Mouse (Mus musculus) liver, adult 2 months (tissue): ENCODE data around the gene Wdr54. TPM values are rescaled to one million over a fixed set of nuclear protein-coding genes. Genes with fewer than 3 reads are reported as not detected.

Experiments used
- DNase-seq: peaks from one replicate; pipeline ENCODE4 v3.0.0-alpha.2; 2011; ENCODE audit warnings: low read depth, low spot score; ENCODE audit errors: extremely low read depth
- H3K27ac ChIP-seq: fragments of 200-500 bp; replicated peaks from 2 replicates; pipeline ENCODE4 v1.5.1; 2012; ENCODE audit warnings: low read depth, mild to moderate bottlenecking, control low read depth, inconsistent platforms, low read length; ENCODE audit not compliant: insufficient read depth
- H3K27me3 ChIP-seq: fragments of 200-500 bp; 2 replicates; pipeline ENCODE4 v1.6.1; 2012; ENCODE audit warnings: mild to moderate bottlenecking, moderate library complexity, low read length, inconsistent platforms; ENCODE audit not compliant: control insufficient read depth, insufficient read depth
- H3K36me3 ChIP-seq: fragments of 200-500 bp; 2 replicates; pipeline ENCODE4 v1.6.1; 2012; ENCODE audit warnings: low read length, inconsistent platforms; ENCODE audit not compliant: control insufficient read depth, insufficient read depth
- H3K4me1 ChIP-seq: fragments of 200-500 bp; 2 replicates; pipeline ENCODE4 v1.6.1; 2011; ENCODE audit warnings: low read length; ENCODE audit not compliant: control insufficient read depth, insufficient read depth
- H3K4me3 ChIP-seq: fragments of 200-500 bp; 2 replicates; pipeline ENCODE4 v1.5.1; 2011; ENCODE audit warnings: low read depth, mild to moderate bottlenecking, control low read depth, low read length, moderate library complexity; ENCODE audit not compliant: insufficient read depth
- H3K79me2 ChIP-seq: fragments of 200-500 bp; 2 replicates; pipeline ENCODE4 v1.6.1; 2012; ENCODE audit warnings: inconsistent platforms, mild to moderate bottlenecking, low read length, moderate library complexity; ENCODE audit not compliant: control insufficient read depth, insufficient read depth
- H3K9ac ChIP-seq: fragments of 200-500 bp; 2 replicates; pipeline ENCODE4 v1.6.1; 2012; ENCODE audit warnings: low read depth, mild to moderate bottlenecking, control low read depth, inconsistent platforms, low read length
- CTCF ChIP-seq: fragments of 200-500 bp; IDR thresholded peaks from 2 replicates; pipeline ENCODE4 v1.5.1; 2011; ENCODE audit warnings: low read depth, low read length, control low read depth
- POLR2A ChIP-seq: fragments of 200-500 bp; IDR thresholded peaks from 2 replicates; pipeline ENCODE4 v1.6.1; 2011; ENCODE audit warnings: low read length, control low read depth; ENCODE audit not compliant: insufficient read depth; ENCODE audit errors: extremely low read depth
- WGBS: fragments of 180-500 bp; shearing (Covaris S2); methylation state at CpG from one replicate; pipeline ENCODE4 v1.1.7; 2018; 5-methylcytosine and 5-hydroxymethylcytosine counted together
- polyA plus RNA-seq: library from polyadenylated mRNA; depleted of rRNA; stranded (reverse); fragments of >200 nt; gene quantifications from 2 replicates; pipeline ENCODE4 v1.2.3, GENCODE M21; 2012; rRNA removed
- total RNA-seq: library from RNA; depleted of rRNA; stranded (reverse); fragments of >200 nt; gene quantifications from 2 replicates; pipeline ENCODE4 v1.2.3, GENCODE M21; 2014; rRNA removed

The Wdr54 gene
- 0.13 and 0.28 TPM in 2 replicates for total RNA-seq
- polyA plus RNA-seq, result 1.7 and 2.4 TPM in 2 replicates

GRCm38 (mm10) chr6:83156259-83156684, at the start of gene Wdr54, which contains the start of gene 1700003E16Rik:
Wdr54 (minus strand) TSS chr6:83156397.
1700003E16Rik (plus strand) TSS chr6:83156404.
- 2% methylated on average over 32 of the region's 32 CpGs for WGBS
- H3K27me3 ChIP-seq, result no peaks in the 10 kb centered on the region
- peak within 1 kb of the TSS; percentile 65 for H3K4me3 ChIP-seq
- H3K9ac ChIP-seq, result peak within 1 kb of the TSS; percentile 56
- no peak within 1 kb of the TSS for H3K27ac ChIP-seq
- peaks cover 6% of the 10 kb centered on the region; the same call in 1 of the 2 replicates for H3K4me1 ChIP-seq
- DNase-seq, result no peak
- H3K36me3 ChIP-seq, result no peaks in the 10 kb centered on the region
- no peaks in the 10 kb centered on the region for H3K79me2 ChIP-seq
- TF ChIP-seq POLR2A (no peak), CTCF (no peak)

DNA sequence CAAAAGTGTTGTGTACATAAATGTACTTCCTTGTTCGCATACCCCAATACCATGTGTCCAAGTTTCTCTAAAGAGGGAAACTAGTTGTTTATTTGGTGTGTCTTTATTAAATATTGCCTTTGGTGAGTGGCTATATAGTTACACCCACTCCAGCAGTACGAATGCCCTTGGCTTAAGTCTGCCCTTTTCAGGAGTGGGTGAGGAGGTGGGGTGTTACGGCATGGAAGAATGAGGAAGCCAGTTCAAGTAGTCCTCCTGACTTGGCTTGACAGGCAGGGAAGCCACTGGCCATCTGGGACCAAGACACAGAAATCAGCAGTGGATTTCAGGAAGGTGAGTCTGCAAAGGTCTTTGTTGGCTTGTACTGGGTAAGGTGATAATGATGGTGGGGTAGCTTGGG, 49.7 kb upstream of the Wdr54 start:
- DNase-seq, result no peak
- no peaks in the 10 kb centered on the region for H3K4me1 ChIP-seq
- WGBS, result 89% methylated on average over 3 of the region's 3 CpGs
- no peak overlapping the region for H3K27ac ChIP-seq
- H3K36me3 ChIP-seq, result no peaks in the 10 kb centered on the region
- no peaks in the 10 kb centered on the region for H3K27me3 ChIP-seq
- H3K4me3 ChIP-seq, result no peak overlapping the region
- no peak overlapping the region for H3K9ac ChIP-seq
- H3K79me2 ChIP-seq, result no peaks in the 10 kb centered on the region
- TF ChIP-seq CTCF (no peak), POLR2A (no peak)

DNA sequence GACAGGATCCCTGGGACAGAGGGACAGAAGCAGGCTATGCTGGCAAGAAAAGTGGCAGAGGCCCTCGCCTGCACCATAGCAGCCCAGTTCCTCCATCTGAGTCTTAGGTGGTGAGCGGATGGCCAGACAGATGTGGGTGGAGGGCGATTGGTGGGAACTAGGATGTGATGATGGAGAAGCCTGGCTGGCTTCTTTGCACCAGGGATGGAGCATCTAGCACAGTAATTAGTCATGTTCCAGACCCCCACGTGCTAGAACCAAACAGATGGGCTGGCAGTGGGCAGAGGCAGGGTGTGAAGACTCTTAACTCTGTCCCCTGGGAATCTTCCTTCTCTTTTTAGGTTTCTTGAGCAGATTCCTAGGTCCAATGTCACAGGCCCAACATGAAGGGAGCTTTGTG, 47.1 kb upstream of the Wdr54 start:
- Histone ChIP-seq H3K36me3 (peaks cover under 1% of the 10 kb centered on the region; the same call in 1 of the 2 replicates), H3K27ac (no peak overlapping the region), H3K9ac (no peak overlapping the region), H3K27me3 (no peaks in the 10 kb centered on the region), H3K4me1 (no peaks in the 10 kb centered on the region), H3K4me3 (no peak overlapping the region), H3K79me2 (no peaks in the 10 kb centered on the region)
- DNase-seq, result no peak
- TF ChIP-seq POLR2A (no peak), CTCF (no peak)
- WGBS, result 87% methylated on average over 4 of the region's 4 CpGs

GRCm38 (mm10) chr6:83197345-83198004, 41.3 kb upstream of the Wdr54 start:
- Histone ChIP-seq H3K36me3 (peaks cover 14% of the 10 kb centered on the region), H3K27ac (no peak overlapping the region), H3K4me1 (no peaks in the 10 kb centered on the region), H3K9ac (no peak overlapping the region), H3K27me3 (no peaks in the 10 kb centered on the region), H3K79me2 (no peaks in the 10 kb centered on the region), H3K4me3 (no peak overlapping the region)
- DNase-seq, result no peak
- TF ChIP-seq CTCF, result no peak
- no peak for TF ChIP-seq POLR2A
- 74% methylated on average over 15 of the region's 15 CpGs for WGBS

GRCm38 (mm10) chr6:83193571-83193970, 37.4 kb upstream of the Wdr54 start:
- H3K4me3 ChIP-seq, result no peak overlapping the region
- peaks cover 25% of the 10 kb centered on the region for H3K36me3 ChIP-seq
- H3K4me1 ChIP-seq, result no peaks in the 10 kb centered on the region
- no peaks in the 10 kb centered on the region for H3K27me3 ChIP-seq
- no peak overlapping the region for H3K27ac ChIP-seq
- no peak for TF ChIP-seq CTCF
- no peak for TF ChIP-seq POLR2A
- H3K79me2 ChIP-seq, result no peaks in the 10 kb centered on the region
- no peak for DNase-seq
- 93% methylated on average over 7 of the region's 7 CpGs for WGBS
- H3K9ac ChIP-seq, result no peak overlapping the region

DNA sequence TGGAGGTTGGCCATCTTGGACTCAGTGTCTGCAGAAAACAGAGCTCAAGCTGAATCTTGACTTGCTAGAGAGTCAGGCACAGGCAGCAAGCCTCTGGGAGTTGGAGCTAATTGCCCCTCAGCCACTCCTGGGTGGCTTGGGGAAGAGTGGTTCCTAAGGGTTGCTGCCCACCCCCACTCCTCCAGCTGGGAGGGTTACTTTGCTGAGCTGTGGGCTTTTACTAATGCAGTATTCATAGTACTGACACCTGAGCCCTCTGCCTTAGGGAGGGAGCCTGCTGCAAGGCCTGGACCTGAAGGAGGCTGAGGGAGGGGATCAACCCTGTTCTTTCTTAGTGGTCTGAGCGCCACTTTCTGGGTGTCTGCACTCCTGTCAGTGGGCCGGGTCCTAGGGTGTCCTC, 30.7 kb upstream of the Wdr54 start:
- DNase-seq, result no peak
- no peak overlapping the region for H3K9ac ChIP-seq
- no peak overlapping the region for H3K27ac ChIP-seq
- peaks cover 9% of the 10 kb centered on the region for H3K36me3 ChIP-seq
- 98% methylated on average over 2 of the region's 2 CpGs for WGBS
- no peaks in the 10 kb centered on the region for H3K4me1 ChIP-seq
- H3K79me2 ChIP-seq, result no peaks in the 10 kb centered on the region
- no peaks in the 10 kb centered on the region for H3K27me3 ChIP-seq
- TF ChIP-seq POLR2A, result no peak
- TF ChIP-seq CTCF, result no peak
- H3K4me3 ChIP-seq, result no peak overlapping the region
